Mouse (Mus musculus) midbrain, embryonic 14.5 days (tissue): Measurements from ENCODE around the gene Xrcc6. TPM values are rescaled to one million over a fixed set of nuclear protein-coding genes. Genes with fewer than 3 reads are reported as not detected.

ENCODE experiments used
- ATAC-seq: fragments of 200-750 bp; cut with Nextera tagmentation; 2 replicates; pipeline ENCODE4 v1.8.0; 2017; ENCODE audit warnings: moderate number of reproducible peaks, moderate library complexity; ENCODE audit not compliant: low FRiP score, low TSS enrichment
- DNase-seq: peaks from one replicate; pipeline ENCODE4 v3.0.0-alpha.2; 2015
- H3K27ac ChIP-seq: fragments of 300-500 bp; sonication (generic); replicated peaks from 2 replicates; pipeline ENCODE4 v1.5.1; 2014; ENCODE audit warnings: mild to moderate bottlenecking, low read depth, low read length, moderate library complexity
- H3K27me3 ChIP-seq: fragments of 300-500 bp; sonication (generic); 2 replicates; pipeline ENCODE4 v1.6.1; 2014; ENCODE audit warnings: low read length, control low read depth, mixed read lengths; ENCODE audit not compliant: control insufficient read depth, insufficient read depth
- H3K36me3 ChIP-seq: fragments of 300-500 bp; sonication (generic); 2 replicates; pipeline ENCODE4 v1.6.1; 2014; ENCODE audit warnings: low read length, control low read depth; ENCODE audit not compliant: control insufficient read depth, insufficient read depth
- H3K4me1 ChIP-seq: fragments of 300-500 bp; sonication (generic); 2 replicates; pipeline ENCODE4 v1.6.1; 2014; ENCODE audit warnings: mild to moderate bottlenecking, antibody characterized with exemption, low read length, control low read depth; ENCODE audit not compliant: control insufficient read depth, insufficient read depth
- H3K4me2 ChIP-seq: fragments of 300-500 bp; sonication (generic); 2 replicates; pipeline ENCODE4 v1.6.1; 2014; ENCODE audit warnings: mild to moderate bottlenecking, low read length, moderate library complexity
- H3K4me3 ChIP-seq: fragments of 300-500 bp; sonication (generic); replicated peaks from 2 replicates; pipeline ENCODE4 v1.5.1; 2014; ENCODE audit warnings: low read depth, low read length
- H3K9ac ChIP-seq: fragments of 300-500 bp; sonication (generic); replicated peaks from 2 replicates; pipeline ENCODE4 v1.6.1; 2014; ENCODE audit warnings: mild to moderate bottlenecking, low read length, moderate library complexity
- H3K9me3 ChIP-seq: fragments of 300-500 bp; sonication (generic); 2 replicates; pipeline ENCODE4 v1.6.1; 2016; ENCODE audit warnings: low read length, control low read depth, mixed read lengths; ENCODE audit not compliant: control insufficient read depth
- WGBS: fragments of 180-500 bp; shearing (Covaris S2); extraction: QIAGEN DNeasy Blood & Tissue Kit; methylation state at CpG from one replicate; pipeline ENCODE4 v1.1.7; 2014; 5-methylcytosine and 5-hydroxymethylcytosine counted together
- polyA plus RNA-seq: library from polyadenylated mRNA; unstranded; fragments of >200 nt; fragmentation: Nextera tagmentation; extraction: Ambion mirVana; gene quantifications from 2 replicates; pipeline ENCODE4 v1.2.1, GENCODE M21; 2014

The Xrcc6 gene
- polyA plus RNA-seq, 1 experiment from 2014 or later = 36.9 TPM

DNA sequence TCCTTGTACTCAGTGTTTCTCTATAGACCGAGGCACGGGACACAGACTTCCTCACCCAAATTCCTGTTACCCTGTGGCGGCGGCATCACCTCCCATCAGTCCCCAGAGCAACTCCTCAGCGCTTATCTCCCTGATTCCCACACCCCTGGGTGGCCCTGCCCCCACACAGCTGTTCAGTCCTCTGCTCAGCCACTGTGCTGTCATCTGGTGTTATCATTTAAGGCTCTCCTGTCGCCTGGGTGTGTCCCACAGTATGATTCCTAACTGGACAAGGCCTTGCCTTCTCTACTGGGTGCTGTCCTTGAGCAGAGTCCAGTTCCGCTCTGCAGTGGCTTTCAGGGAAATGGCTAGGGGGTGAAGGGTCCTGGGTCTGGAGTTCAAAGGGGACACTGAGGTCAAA, 2.9 kb downstream of the Xrcc6 start:
- ATAC-seq (no peak), DNase-seq (no peak)
- no peaks in the 10 kb centered on the region for H3K27me3 ChIP-seq
- 0 out of 2 replicates have a peak, but pooled peaks cover 3% of the 10 kb centered on the region for H3K4me1 ChIP-seq
- H3K36me3 ChIP-seq = peaks cover 29% of the 10 kb centered on the region
- 58% methylated on average over 7 of the region's 7 CpGs for WGBS
- H3K4me3 ChIP-seq = no peak overlapping the region
- H3K9ac ChIP-seq = no peak overlapping the region
- no peak overlapping the region for H3K4me2 ChIP-seq
- no peaks in the 10 kb centered on the region for H3K9me3 ChIP-seq
- no peak overlapping the region for H3K27ac ChIP-seq

DNA sequence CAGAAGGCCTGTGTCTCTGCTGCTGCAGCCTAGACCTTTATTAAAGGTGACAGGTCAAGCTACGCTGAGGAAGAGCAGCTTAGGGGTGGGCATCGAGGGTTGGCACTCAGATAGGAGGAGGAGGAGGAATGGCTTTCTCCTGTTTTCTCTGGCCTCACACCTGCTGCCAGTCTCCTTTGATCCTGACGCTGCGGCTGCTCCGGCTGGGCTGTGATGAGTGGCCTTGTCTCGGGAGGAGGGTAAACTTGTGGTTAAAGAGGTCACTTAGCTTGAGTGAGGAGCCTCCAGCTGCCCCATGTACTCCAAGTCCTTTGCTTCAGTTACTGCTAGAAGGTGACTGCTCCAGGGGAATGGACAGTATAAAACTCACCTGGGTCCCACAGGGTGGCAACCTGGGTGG, 6.4 kb downstream of the Xrcc6 start:
- Histone ChIP-seq H3K4me2 (no peak overlapping the region), H3K36me3 (peaks cover 62% of the 10 kb centered on the region)
- WGBS = 93% methylated on average over 6 of the region's 6 CpGs

DNA sequence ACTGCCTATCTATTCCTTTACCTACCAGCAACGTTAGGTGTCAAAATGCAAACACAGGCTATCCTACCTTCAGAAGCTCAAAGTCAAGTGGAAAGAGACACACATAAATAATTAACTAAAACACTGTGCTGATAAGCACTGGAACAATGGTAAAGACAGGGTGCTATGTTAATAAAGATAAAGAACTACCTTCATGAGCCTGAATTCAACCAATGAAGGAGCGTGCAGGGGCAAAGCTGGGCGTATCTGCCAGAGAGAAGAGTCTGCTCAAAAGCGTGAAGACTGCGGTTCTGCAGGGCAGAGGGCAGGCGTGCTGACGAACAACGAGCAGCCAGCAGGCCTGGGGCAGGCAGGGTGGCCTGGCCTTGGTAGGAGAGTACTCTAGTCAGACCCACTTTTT, 16.6 kb downstream of the Xrcc6 start:
- no peak overlapping the region for H3K4me3 ChIP-seq
- no peak overlapping the region for H3K27ac ChIP-seq
- no peak overlapping the region for H3K9ac ChIP-seq
- H3K4me1 ChIP-seq = no peaks in the 10 kb centered on the region
- peaks cover 33% of the 10 kb centered on the region for H3K36me3 ChIP-seq
- H3K27me3 ChIP-seq = no peaks in the 10 kb centered on the region
- H3K4me2 ChIP-seq = no peak overlapping the region
- H3K9me3 ChIP-seq = no peaks in the 10 kb centered on the region
- no peak for DNase-seq
- no peak for ATAC-seq
- 90% methylated on average over 8 of the region's 8 CpGs for WGBS

More for the DNA sequence above, 6.4 kb downstream of the Xrcc6 start:
- H3K9me3 ChIP-seq = no peaks in the 10 kb centered on the region
- no peak for DNase-seq
- H3K27ac ChIP-seq = no peak overlapping the region
- no peaks in the 10 kb centered on the region for H3K4me1 ChIP-seq
- H3K27me3 ChIP-seq = no peaks in the 10 kb centered on the region
- H3K9ac ChIP-seq = no peak overlapping the region
- H3K4me3 ChIP-seq = no peak overlapping the region
- ATAC-seq = no peak

DNA sequence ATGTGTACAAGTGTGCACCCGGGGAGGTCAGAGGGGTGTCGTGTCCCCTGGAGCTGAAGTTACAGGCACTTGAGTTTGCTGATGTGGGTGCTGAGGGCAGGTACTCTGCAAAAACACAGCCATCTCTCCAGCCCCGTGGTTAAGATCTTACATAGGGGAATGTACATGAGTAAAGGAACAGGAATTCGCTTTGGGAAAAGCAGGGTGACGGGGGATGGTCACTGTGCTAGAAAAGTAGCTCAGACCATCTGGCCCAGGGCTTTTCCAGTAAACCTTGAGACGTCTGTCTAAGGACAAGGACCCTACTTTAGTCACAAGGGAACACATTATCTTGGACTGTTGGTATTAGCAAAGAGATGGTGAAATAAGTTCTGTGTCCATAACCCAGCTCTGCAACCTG, 24.3 kb downstream of the Xrcc6 start:
- H3K27me3 ChIP-seq = no peaks in the 10 kb centered on the region
- no peak overlapping the region for H3K9ac ChIP-seq
- no peaks in the 10 kb centered on the region for H3K9me3 ChIP-seq
- WGBS = 92% methylated on average over 6 of the region's 6 CpGs
- DNase-seq (no peak), ATAC-seq (no peak)
- no peak overlapping the region for H3K4me3 ChIP-seq
- H3K36me3 ChIP-seq = no peaks in the 10 kb centered on the region
- peaks cover 15% of the 10 kb centered on the region for H3K4me1 ChIP-seq
- H3K4me2 ChIP-seq = no peak overlapping the region
- H3K27ac ChIP-seq = no peak overlapping the region

GRCm38 (mm10) chr15:82014745-82015391, 27.2 kb downstream of the Xrcc6 start:
- H3K9ac ChIP-seq = peak overlapping the region; percentile 66
- no peak for ATAC-seq
- H3K4me2 ChIP-seq = peak overlapping the region; percentile 78
- no peak for DNase-seq
- H3K4me3 ChIP-seq = peak overlapping the region; percentile 67
- H3K4me1 ChIP-seq = peaks cover 17% of the 10 kb centered on the region
- H3K27me3 ChIP-seq = no peaks in the 10 kb centered on the region
- H3K27ac ChIP-seq = peak overlapping the region; percentile 72; the same call in 1 of the 2 replicates
- peaks cover 10% of the 10 kb centered on the region; the same call in 1 of the 2 replicates for H3K36me3 ChIP-seq
- no peaks in the 10 kb centered on the region for H3K9me3 ChIP-seq
- WGBS = 20% methylated on average over 9 of the region's 9 CpGs

DNA sequence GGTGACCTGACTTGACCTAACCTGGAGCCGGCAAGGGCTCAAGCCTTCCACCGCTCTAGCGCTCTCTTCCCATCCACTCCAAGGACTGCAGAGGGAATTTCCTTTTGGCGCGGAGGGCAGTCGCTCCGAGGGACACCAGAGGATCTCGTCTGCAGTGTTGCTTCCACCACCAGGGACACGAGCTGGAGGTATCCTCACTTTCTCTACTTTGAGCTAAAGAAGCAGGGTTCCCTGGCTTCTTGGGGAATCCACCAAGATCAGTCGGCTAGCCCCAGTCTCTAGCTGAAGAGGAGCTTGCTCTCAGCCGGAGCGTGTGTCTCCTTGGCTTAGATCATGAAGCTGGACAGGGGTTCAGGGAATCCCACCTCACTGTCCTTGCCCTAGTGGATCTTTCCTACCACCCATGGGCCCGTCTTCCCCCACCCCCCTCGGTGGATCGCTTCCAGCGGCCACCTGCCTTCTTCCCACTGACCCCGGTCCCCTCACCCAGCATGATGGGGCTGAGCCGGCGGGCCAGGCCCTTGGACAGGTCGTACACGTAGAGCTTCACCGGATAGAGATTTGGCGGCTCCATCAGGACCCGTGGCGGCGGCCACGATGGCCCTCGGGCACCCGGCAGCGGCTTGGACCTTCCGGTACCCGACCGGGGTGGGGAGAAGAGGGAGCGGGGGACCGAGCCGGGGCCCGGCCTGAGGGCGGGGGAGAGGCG, 27.9 kb downstream of the Xrcc6 start:
- peak overlapping the region; percentile 78 for H3K4me2 ChIP-seq
- peak; percentile 53 for DNase-seq
- H3K4me1 ChIP-seq = peaks cover 17% of the 10 kb centered on the region
- peaks cover 12% of the 10 kb centered on the region; the same call in 1 of the 2 replicates for H3K36me3 ChIP-seq
- H3K4me3 ChIP-seq = peak overlapping the region; percentile 67
- H3K27ac ChIP-seq = peak overlapping the region; percentile 72
- H3K9ac ChIP-seq = peak overlapping the region; percentile 66
- no peaks in the 10 kb centered on the region for H3K27me3 ChIP-seq
- ATAC-seq = no peak; the same call in none of the 2 replicates
- under 1% methylated on average over 39 of the region's 39 CpGs for WGBS
- no peaks in the 10 kb centered on the region for H3K9me3 ChIP-seq

- under 1% methylated on average over 53 of the region's 53 CpGs for WGBS
- Histone ChIP-seq H3K4me2 (peak overlapping the region; percentile 88), H3K27ac (peak overlapping the region; percentile 78), H3K27me3 (no peaks in the 10 kb centered on the region), H3K9me3 (no peaks in the 10 kb centered on the region), H3K4me1 (peaks cover 17% of the 10 kb centered on the region), H3K9ac (peak overlapping the region; percentile 66), H3K36me3 (peaks cover 12% of the 10 kb centered on the region; the same call in 1 of the 2 replicates), H3K4me3 (peak overlapping the region; percentile 67)
- peak; percentile 99 for DNase-seq
- ATAC-seq = peak; percentile 98
Observed at GRCm38 (mm10) chr15:82016101-82016808, 28.6 kb downstream of the Xrcc6 start.

DNA sequence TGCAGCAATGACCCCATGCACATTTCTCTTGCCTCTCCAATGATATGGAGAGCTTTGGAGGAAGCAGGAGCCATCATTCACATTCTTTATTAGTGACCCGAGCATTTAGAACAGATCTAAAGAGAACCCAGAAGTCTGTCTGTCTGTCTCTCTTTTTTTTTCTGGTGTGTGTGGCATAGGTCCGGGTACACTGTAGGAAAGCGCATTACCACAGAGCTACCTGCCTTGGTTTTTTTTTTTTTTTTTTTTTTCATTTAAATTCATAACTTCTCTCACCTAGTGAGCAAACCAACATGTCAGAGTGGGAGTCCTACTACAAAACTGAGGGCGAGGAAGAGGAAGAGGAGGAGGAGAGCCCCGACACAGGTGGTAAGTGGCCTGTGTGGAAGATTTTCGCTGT, 29.2 kb downstream of the Xrcc6 start:
- peak overlapping the region; percentile 88 for H3K4me2 ChIP-seq
- H3K36me3 ChIP-seq = peaks cover 13% of the 10 kb centered on the region; the same call in 1 of the 2 replicates
- no peak for DNase-seq
- no peaks in the 10 kb centered on the region for H3K27me3 ChIP-seq
- H3K27ac ChIP-seq = peak overlapping the region; percentile 78
- 26% methylated on average over 6 of the region's 6 CpGs for WGBS
- no peaks in the 10 kb centered on the region for H3K9me3 ChIP-seq
- peak overlapping the region; percentile 67 for H3K4me3 ChIP-seq
- H3K4me1 ChIP-seq = peaks cover 17% of the 10 kb centered on the region
- H3K9ac ChIP-seq = peak overlapping the region; percentile 66
- ATAC-seq = no peak
